Mouse (Mus musculus): Measurements from ENCODE around the gene Zdhhc14.

Zdhhc14 gene

GRCm38 (mm10) chr17:5532816-5533215 lies 40.5 kb downstream of the Zdhhc14 start:
- no peak for TF ChIP-seq GATA4 (IDR thresholded peaks at IDR 0.05; ENCODE audit: insufficient replicate concordance, low read length)

GRCm38 (mm10) chr17:5535357-5535756 lies 43.0 kb downstream of the Zdhhc14 start:
- no peak for TF ChIP-seq GATA4 (IDR thresholded peaks at IDR 0.05; ENCODE audit: insufficient replicate concordance, low read length)

GRCm38 (mm10) chr17:5536259-5537094 lies 44.1 kb downstream of the Zdhhc14 start:
- no peak for TF ChIP-seq GATA4 (IDR thresholded peaks at IDR 0.05; ENCODE audit: insufficient replicate concordance, low read length)

- no peak for TF ChIP-seq GATA4 (IDR thresholded peaks at IDR 0.05; ENCODE audit: insufficient replicate concordance, low read length)
Observed at GRCm38 (mm10) chr17:5537095-5537575, 44.8 kb downstream of the Zdhhc14 start.

DNA sequence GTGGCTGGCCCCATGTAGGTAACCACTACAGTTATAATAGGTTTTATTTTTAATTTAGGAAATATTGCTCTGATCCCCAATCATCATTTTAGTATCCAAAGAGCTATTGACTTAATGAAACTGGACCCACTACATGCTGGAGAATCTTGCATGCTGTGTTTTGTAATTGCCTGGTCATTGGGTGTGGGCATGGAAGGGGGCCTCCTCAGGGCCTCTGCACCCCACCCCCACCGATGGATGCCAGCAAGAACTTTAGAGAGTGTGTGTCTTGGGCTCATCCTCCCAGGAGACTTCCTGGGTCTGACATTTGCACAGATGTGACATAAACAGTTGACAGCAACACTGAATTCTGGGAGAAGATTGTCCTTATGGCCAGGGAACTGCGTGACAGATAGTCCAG lies 49.8 kb downstream of the Zdhhc14 start:
- TF ChIP-seq GATA4 (IDR thresholded peaks at IDR 0.05; ENCODE audit: insufficient replicate concordance, low read length): no peak

GRCm38 (mm10) chr17:5544065-5544464 lies 51.7 kb downstream of the Zdhhc14 start:
- no peak for TF ChIP-seq GATA4 (IDR thresholded peaks at IDR 0.05; ENCODE audit: insufficient replicate concordance, low read length)

DNA sequence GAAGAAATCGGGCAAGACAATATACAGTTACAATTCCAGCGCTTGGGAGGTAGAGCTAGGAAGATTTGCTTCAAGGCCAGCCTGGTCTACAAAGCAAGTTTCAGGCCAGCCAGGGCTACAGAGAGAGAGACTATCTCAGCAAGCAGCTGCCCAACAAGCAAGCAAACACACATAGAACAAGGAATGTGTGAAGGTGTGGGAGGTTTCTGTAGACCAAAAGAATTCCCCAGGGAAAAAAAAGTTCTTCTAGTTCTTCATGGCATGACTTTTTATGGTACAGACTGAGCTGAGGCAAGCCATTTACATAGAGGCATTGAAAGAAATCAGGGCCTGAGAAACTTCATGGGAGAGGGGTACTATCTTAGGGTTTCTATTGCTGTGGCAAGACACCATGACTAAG lies 52.7 kb downstream of the Zdhhc14 start:
- no peak for TF ChIP-seq GATA4 (IDR thresholded peaks at IDR 0.05; ENCODE audit: insufficient replicate concordance, low read length)

GRCm38 (mm10) chr17:5548546-5548945 lies 56.2 kb downstream of the Zdhhc14 start:
- TF ChIP-seq GATA4 (IDR thresholded peaks at IDR 0.05; ENCODE audit: insufficient replicate concordance, low read length): no peak

- TF ChIP-seq GATA4 (IDR thresholded peaks at IDR 0.05; ENCODE audit: insufficient replicate concordance, low read length): no peak
Observed at GRCm38 (mm10) chr17:5549460-5549859, 57.1 kb downstream of the Zdhhc14 start.

DNA sequence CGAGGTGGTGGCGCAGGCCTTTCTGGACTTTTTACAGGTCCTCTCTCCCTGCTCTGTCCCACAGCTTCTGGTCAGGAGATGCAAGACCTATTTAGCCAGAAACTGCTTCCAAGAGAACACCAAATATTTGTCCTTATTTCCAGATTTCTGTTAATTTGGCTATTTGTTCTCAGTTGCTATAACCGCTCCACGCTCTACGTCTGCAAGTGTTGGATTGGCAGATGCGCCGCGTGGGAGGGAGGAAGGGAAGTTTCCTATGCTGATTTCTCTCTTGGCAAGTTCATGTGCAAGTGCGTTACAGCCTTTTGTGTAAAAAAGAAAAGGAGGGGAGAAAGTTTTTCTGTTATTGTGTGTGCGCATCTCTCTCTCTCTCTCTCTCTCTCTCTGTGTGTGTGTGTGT lies 58.1 kb downstream of the Zdhhc14 start:
- no peak for TF ChIP-seq GATA4 (IDR thresholded peaks at IDR 0.05; ENCODE audit: insufficient replicate concordance, low read length)

GRCm38 (mm10) chr17:5551136-5551535 lies 58.8 kb downstream of the Zdhhc14 start:
- TF ChIP-seq GATA4 (IDR thresholded peaks at IDR 0.05; ENCODE audit: insufficient replicate concordance, low read length): no peak

GRCm38 (mm10) chr17:5552036-5552760 lies 59.8 kb downstream of the Zdhhc14 start:
- TF ChIP-seq GATA4 (IDR thresholded peaks at IDR 0.05; ENCODE audit: insufficient replicate concordance, low read length): no peak

- no peak for TF ChIP-seq GATA4 (IDR thresholded peaks at IDR 0.05; ENCODE audit: insufficient replicate concordance, low read length)
Observed at GRCm38 (mm10) chr17:5553556-5553955, 61.2 kb downstream of the Zdhhc14 start.

DNA sequence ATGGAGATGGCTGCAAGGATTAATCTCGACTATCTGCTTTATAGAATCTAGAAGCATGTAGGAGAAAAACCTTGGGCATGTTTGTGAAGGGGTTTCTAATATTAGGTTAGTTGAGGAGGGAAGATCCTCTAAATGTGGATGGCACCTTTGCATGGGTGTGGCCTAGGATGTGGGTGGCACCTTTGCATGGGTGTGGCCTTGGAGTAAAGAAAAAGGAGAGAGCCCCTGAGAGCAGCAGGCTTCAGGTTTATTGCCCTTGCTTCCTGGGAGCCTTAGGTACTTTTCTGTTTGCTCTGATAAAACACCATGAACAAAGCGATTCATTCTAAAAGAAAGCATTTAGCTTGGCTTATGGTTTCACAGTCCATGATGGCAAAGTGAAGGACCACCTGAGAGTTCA lies 62.2 kb downstream of the Zdhhc14 start:
- TF ChIP-seq GATA4 (IDR thresholded peaks at IDR 0.05; ENCODE audit: insufficient replicate concordance, low read length): no peak

DNA sequence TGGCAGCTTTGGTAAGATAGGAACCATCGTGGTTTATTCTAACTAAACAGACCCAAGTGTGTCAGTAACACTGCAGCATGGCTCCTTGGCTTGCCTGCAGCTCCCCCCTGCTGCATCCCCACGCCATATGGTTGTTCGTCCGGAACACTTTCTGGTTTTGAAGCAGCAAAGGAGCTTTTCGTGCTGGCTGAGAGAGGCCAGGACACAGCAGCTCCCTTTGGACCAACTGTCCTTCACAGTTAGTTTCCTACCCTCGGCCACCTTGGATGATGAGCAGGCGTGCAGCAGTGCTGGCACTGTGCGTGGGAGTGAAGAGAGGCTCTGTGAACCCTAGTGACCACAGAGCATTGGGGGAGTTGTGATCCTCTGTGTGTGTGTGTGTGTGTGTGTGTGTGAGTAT lies 64.2 kb downstream of the Zdhhc14 start:
- no peak for TF ChIP-seq GATA4 (IDR thresholded peaks at IDR 0.05; ENCODE audit: insufficient replicate concordance, low read length)

DNA sequence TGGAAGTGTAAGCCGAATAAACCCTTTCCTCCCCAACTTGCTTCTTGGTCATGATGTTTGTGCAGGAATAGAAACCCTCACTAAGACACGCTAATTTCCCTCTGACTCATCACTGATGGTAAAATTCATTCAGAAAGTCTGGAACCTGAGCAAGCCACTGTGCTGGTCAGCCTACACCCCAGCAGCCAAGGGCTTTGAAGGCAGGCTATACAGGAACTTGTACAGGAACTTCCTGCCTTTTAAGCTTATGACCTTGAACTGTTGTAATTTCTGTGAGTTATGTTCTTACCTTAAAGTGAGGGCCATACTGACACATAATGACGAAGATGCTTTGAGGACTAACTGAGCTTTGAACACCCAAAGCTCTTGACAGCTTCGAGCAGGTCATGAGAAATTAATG lies 67.9 kb downstream of the Zdhhc14 start:
- TF ChIP-seq GATA4 (IDR thresholded peaks at IDR 0.05; ENCODE audit: insufficient replicate concordance, low read length): no peak

Measured in liver, adult (tissue).